Mouse (Mus musculus) olfactory bulb, adult 2 months (tissue): ENCODE results near the gene Slc15a5. TPM values are rescaled to one million over a fixed set of nuclear protein-coding genes. Genes with fewer than 3 reads are reported as not detected.

Source experiments
- H3K27ac ChIP-seq: fragments of 200-500 bp; 2 replicates; pipeline ENCODE4 v1.5.1; 2012; ENCODE audit warnings: low read depth, low read length; ENCODE audit not compliant: insufficient read depth
- H3K4me1 ChIP-seq: fragments of 200-500 bp; 2 replicates; pipeline ENCODE4 v1.6.1; 2012; ENCODE audit warnings: low read length; ENCODE audit not compliant: control insufficient read depth, insufficient read depth
- H3K4me3 ChIP-seq: fragments of 200-500 bp; 2 replicates; pipeline ENCODE4 v1.5.1; 2012; ENCODE audit warnings: mild to moderate bottlenecking, low read depth, low read length, moderate library complexity; ENCODE audit not compliant: insufficient read depth
- CTCF ChIP-seq: fragments of 200-500 bp; IDR thresholded peaks from 2 replicates; pipeline ENCODE4 v1.5.1; 2012; ENCODE audit warnings: low read depth, mild to moderate bottlenecking, low read length, moderate library complexity; ENCODE audit not compliant: insufficient read depth
- POLR2A ChIP-seq: fragments of 200-500 bp; IDR thresholded peaks from 2 replicates; pipeline ENCODE4 v1.6.1; 2012; ENCODE audit warnings: mild to moderate bottlenecking, low read depth, low read length, moderate library complexity; ENCODE audit not compliant: insufficient read depth
- WGBS: fragments of 180-500 bp; shearing (Covaris S2); methylation state at CpG from one replicate; pipeline ENCODE4 v1.1.7; 2018; 5-methylcytosine and 5-hydroxymethylcytosine counted together
- polyA plus RNA-seq: library from polyadenylated mRNA; stranded (reverse); fragments of >200 nt; gene quantifications from 2 replicates; pipeline ENCODE4 v1.2.4, GENCODE M21; 2012; ENCODE audit warnings: low replicate concordance; ENCODE audit not compliant: missing spikeins, insufficient read depth, insufficient read length

The Slc15a5 gene
- polyA plus RNA-seq, 1 experiment: not detected

DNA sequence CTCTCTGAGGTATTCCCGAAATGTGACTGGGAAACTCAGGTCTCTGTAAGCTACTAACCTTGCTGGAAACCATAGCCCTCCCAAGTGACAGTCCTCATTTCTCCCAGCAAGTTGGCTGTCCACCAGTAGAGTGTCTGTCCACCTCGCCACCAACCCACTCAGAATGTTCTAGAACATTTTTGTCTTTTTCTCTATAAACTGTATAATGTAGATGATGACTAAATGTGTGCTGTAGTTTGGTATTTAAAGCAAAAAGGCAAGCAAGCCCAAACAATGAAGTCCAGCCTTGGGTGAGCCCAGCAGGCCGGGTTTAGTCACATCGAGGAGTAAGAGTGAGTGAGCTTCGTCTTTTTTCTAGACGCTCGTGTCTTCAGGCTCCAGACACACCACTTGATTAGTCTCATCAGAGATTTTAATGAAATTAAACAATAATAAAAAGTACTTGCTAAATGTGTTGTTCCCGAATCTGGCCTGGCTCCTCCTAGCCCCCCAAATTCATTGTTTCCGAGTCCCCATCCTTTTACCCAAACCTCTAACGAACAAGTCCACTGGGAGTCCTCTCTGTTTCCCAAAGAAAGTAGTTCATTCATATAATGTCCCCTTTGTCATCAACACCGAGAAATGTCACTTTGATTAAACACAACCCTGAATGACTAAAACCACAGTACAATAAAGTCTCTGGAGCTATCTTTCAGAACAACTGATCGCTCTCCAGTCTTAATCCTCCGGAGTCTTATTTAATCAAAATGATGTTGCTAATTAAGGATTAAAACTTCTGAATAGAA lies 8.8 kb downstream of the Slc15a5 start:
- 65% methylated on average over 13 of the region's 13 CpGs for WGBS
- no peaks in the 10 kb centered on the region for H3K4me1 ChIP-seq
- no peak for TF ChIP-seq CTCF
- no peak for TF ChIP-seq POLR2A
- H3K4me3 ChIP-seq: no peak overlapping the region
- no peak overlapping the region for H3K27ac ChIP-seq

DNA sequence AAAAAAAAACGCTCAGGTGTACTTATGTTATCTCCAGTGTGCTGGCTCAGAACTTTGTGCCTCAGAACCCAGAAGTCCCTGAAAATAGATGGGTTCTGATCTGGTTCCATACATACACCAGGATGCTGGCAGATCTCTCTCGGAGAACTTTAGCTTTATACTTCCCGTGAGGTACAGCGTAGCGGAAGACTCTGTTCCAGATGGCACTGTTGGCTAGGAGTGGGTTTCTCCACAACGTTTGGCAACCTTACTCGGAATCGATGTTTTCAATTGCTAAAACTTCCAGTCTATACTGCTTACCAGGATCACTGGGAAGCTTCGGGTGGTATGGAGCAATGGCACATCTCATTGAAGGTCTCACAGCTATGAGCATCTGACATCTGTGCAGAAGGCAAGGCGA lies 9.8 kb downstream of the Slc15a5 start:
- TF ChIP-seq CTCF (no peak), POLR2A (no peak)
- Histone ChIP-seq H3K4me1 (no peaks in the 10 kb centered on the region), H3K4me3 (no peak overlapping the region), H3K27ac (no peak overlapping the region)
- 93% methylated on average over 10 of the region's 10 CpGs for WGBS

DNA sequence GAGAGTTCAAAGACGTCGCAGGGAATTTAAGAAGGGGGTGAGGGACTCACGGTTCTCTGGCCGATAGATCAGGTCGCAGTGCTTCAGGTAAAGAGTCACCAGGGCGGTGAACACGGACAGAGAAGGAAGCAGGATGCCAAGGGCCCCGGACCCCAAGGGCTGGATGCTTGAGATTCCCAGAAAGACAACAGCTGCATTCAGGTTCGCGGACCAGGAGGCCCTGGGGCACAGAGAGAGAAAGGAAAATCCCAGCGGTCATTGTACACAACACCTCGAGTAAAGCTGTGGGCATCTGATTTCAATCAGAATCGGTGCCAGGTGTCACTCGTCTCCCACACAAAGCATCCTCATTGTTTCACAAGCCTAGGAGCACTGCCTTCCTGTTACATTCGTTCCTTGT lies 24.1 kb downstream of the Slc15a5 start:
- Histone ChIP-seq H3K27ac (no peak overlapping the region), H3K4me3 (no peak overlapping the region), H3K4me1 (no peaks in the 10 kb centered on the region)
- 39% methylated on average over 15 of the region's 15 CpGs for WGBS
- no peak for TF ChIP-seq POLR2A
- no peak for TF ChIP-seq CTCF

DNA sequence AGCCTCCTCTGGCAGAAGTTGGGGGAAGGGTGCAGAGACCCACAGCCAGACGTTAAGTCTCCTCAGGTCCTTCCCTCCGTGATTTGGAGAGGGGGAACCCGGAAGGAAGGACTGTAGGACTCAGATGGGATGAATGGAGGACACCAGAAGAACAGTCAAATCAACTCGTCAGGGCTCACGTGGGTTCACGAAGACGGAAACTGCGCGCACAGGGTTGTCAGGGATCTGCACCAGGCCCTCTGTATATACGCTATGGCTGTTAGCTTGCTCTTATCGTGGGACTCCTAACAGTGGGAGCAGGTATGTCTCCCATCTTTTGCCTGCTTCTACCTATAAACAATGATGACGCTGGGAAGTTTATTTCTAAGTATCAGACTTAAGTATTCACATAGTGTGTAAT lies 24.8 kb downstream of the Slc15a5 start:
- H3K27ac ChIP-seq: no peak overlapping the region
- no peaks in the 10 kb centered on the region for H3K4me1 ChIP-seq
- 91% methylated on average over 12 of the region's 12 CpGs for WGBS
- TF ChIP-seq CTCF (no peak), POLR2A (no peak)
- H3K4me3 ChIP-seq: no peak overlapping the region

DNA sequence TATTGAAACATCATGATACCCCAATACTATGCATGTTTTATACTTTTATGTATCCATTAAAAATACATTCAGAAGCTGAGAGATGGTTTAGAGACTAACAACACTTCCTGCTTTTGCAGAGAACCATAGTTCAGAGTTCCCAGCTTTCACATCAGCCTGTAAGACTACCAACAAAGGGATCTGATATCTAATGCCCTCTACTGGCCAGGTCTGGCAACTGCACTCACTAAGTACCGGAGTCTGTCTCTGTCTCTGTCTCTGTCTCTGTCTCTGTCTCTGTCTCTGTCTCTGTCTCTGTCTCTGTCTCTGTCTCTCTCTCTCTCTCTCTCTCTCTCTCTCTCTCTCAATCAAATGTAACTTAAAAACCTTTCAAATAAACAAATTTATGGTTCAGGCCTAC lies 25.6 kb downstream of the Slc15a5 start:
- H3K4me3 ChIP-seq: no peak overlapping the region
- no peak overlapping the region for H3K27ac ChIP-seq
- 71% methylated on average over 1 of the region's 1 CpGs for WGBS
- no peaks in the 10 kb centered on the region for H3K4me1 ChIP-seq
- TF ChIP-seq CTCF: no peak
- no peak for TF ChIP-seq POLR2A

DNA sequence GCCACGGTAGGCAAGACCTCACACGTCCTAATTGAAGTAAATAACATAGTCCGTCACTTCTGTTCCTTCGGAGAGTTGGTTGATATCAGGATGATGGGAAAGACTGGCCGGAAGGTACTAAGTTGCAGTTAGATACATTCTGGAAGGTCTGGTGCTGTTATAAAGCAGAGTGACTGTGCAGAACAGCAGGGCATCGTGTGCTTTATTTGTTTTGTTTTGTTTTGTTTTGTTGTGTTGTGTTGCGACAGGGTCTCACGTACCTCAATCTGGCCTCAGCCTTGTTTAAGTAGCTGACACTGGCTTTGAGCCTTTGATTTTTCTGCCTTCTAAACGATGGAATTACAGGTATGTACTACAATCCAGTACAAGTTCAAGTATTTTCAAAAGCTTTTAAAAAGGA lies 26.0 kb downstream of the Slc15a5 start:
- no peak overlapping the region for H3K27ac ChIP-seq
- H3K4me1 ChIP-seq: no peaks in the 10 kb centered on the region
- 87% methylated on average over 9 of the region's 9 CpGs for WGBS
- H3K4me3 ChIP-seq: no peak overlapping the region
- no peak for TF ChIP-seq CTCF
- no peak for TF ChIP-seq POLR2A

DNA sequence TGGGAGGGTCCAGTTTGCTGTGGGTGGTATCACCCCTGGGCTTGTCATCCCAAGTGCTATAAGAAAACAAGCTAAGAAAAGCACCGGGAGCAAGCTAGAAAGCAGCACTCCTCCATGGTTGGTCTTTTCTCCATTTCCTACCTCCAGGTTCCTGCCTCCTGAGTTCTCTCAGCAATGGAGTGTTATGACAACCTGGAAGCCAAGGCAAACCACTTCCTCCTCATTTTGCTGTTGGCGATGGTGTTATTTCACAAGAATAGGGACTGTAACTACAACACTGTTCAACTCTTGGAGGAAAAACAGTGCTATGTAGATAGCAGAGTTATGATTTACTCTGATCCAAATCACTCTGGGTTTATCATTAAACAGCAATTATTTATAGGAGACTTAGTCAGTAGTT lies 34.4 kb downstream of the Slc15a5 start:
- Histone ChIP-seq H3K27ac (no peak overlapping the region), H3K4me3 (no peak overlapping the region), H3K4me1 (no peaks in the 10 kb centered on the region)
- WGBS: 94% methylated on average over 2 of the region's 2 CpGs
- TF ChIP-seq CTCF: no peak

DNA sequence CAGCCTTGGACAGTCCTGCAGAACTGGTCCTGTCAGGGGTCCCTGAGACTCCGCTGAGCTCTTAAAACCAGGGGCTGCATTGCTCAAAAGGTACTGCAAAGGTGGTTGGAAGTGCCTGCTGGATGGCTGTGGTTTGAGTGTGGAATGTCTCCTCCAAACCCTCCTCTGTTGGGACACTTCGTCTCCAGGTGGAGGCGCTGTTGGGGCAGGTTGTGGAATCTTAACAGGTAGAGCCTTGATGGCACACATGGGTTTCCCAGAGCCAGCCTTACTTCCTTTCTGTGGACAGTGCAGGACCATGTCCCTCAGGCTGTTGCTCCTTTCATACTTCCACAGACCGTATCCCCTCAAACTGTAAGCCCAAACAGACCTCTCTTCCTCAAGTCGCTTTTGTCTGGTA lies 36.8 kb downstream of the Slc15a5 start:
- Histone ChIP-seq H3K4me3 (no peak overlapping the region), H3K27ac (no peak overlapping the region), H3K4me1 (no peaks in the 10 kb centered on the region)
- 93% methylated on average over 5 of the region's 5 CpGs for WGBS
- TF ChIP-seq POLR2A (no peak), CTCF (no peak)

DNA sequence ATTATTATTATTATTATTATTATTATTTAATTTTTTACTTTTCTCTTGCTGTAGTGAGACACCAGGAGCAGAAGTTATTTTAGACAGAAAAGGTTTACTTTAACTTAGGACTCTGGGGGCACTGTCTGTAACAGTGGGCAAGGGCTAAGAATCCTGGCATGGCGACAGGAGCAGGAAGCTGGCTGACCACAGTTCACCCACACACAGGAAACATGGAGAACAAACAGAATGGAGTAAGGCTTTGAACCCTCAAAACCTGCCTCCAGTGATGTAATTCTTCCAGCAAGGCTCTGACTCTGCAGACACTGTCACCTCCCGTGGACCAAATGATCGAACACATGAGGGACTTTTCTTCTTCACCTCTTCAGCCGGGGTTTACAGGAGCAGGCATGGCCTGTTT lies 37.9 kb downstream of the Slc15a5 start:
- TF ChIP-seq POLR2A: no peak
- TF ChIP-seq CTCF: no peak
- 92% methylated on average over 4 of the region's 4 CpGs for WGBS
- H3K4me1 ChIP-seq: no peaks in the 10 kb centered on the region
- no peak overlapping the region for H3K4me3 ChIP-seq
- H3K27ac ChIP-seq: no peak overlapping the region

DNA sequence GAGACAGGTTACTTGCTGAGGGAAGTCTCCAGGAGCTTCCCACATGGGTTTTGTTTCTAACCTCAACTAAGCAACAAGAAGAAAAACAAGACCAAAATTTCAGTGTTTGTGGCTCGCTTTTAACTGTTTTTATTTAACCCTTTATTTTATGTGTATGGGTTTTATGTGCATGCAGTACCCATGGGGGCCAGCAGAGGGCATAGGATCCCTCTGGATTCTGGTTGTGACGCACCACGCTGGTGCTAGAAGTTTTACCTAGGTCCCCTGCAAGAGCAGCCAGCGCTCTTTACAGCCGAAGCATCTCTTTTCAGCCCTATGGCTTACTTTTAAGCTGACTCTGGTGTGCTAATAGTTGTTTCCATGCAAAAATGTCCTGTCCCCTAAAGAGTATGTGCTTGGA lies 42.1 kb downstream of the Slc15a5 start:
- 90% methylated on average over 5 of the region's 5 CpGs for WGBS
- H3K4me1 ChIP-seq: no peaks in the 10 kb centered on the region

More for the DNA sequence above, 42.1 kb downstream of the Slc15a5 start:
- Histone ChIP-seq H3K27ac (no peak overlapping the region), H3K4me3 (no peak overlapping the region)
- TF ChIP-seq POLR2A: no peak
- TF ChIP-seq CTCF: no peak
